Mouse (Mus musculus) adrenal gland, postnatal 25 days (tissue): ENCODE data around the gene Hacl1. TPM values are rescaled to one million over a fixed set of nuclear protein-coding genes. Genes with fewer than 3 reads are reported as not detected.
"Not testable (repeated sequence)": the region's sequence is repeated elsewhere in the genome, so short reads cannot be mapped to it uniquely, and the experiment has no call there.

ENCODE experiments used
- DNase-seq: peaks from one replicate; pipeline ENCODE4 v3.0.0; 2021; ENCODE audit warnings: mixed read lengths
- total RNA-seq: library from RNA; stranded (reverse); gene quantifications from 2 replicates; pipeline ENCODE4 v1.2.3, GENCODE M21; 2021

Gene Hacl1
- total RNA-seq, 1 experiment from 2014 or later, result 69.0 TPM

DNA sequence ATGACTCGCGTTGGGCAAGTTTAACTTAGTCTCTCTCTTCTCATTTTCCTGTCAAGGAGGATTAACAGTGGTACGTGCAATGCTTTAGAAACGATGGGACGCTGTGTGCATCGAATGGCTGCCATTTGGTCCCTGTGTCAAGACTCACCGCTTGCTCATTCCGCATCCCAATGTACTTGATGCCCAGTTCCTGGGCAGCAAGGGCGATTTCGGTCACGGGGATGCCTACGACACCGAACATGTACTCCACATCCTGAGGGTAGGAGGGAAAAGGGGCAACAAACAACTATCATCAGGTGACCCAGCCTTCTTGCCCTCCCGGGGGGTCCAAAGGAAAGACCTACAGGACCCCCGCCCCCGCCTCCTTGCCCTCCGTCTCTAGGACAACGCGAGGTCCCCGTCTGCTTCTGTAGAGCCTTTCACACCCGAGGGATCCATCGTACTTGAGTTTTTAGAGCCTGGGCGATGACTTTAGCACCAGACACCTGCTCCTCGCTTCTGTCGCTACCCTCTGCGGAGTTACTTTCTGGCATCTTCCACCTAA is 668 bp downstream of the Hacl1 start, which contains the start of gene Gm49387:
TSS of gene Gm49387 (minus strand) at position 533 of the 544 bp plus-strand sequence.
- DNase-seq, result no peak

DNA sequence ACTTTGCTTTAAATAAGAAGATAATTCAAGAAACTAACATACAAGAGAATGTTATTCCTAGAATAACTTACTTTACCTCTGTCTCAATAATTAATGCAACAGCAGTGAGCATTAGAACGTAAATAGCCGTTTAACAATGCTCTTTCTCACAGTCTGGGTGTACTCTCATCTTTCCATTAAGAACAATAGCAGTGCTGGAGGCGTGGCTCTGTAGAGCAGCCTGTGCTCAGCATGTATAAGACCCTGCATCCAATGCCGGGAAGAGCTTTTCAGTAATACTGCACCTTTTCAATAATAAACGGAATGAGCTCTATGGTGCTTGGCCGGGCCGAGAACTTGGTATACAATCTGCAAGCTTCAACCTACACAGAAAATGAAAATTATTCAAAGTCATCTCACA is 10.4 kb downstream of the Hacl1 start:
- DNase-seq, result no peak

GRCm38 (mm10) chr14:31622748-31623147 is 18.3 kb downstream of the Hacl1 start:
- DNase-seq, result no peak

- DNase-seq, result no peak
Observed at GRCm38 (mm10) chr14:31620591-31621223, 20.4 kb downstream of the Hacl1 start.

DNA sequence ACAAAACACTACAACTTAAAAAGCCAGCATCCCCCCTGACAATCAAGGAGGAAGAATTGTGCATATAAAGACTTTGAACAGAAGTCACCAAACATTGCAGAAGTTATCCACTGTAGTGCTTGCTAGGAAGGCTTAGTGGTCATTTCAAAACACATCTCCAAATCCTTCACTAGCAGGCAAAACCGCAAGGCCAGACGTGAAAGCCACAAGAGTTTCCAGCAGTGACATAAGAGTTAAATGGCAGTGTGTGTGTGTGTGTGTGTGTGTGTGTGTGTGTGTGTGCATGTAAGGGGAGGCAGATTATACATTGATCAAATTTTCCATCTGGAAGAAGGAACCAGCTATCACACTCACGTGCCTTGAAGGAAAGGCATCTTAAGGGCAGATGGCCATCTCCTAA is 23.1 kb downstream of the Hacl1 start:
- no peak for DNase-seq

GRCm38 (mm10) chr14:31617204-31617603 is 23.9 kb downstream of the Hacl1 start:
- no peak for DNase-seq

DNA sequence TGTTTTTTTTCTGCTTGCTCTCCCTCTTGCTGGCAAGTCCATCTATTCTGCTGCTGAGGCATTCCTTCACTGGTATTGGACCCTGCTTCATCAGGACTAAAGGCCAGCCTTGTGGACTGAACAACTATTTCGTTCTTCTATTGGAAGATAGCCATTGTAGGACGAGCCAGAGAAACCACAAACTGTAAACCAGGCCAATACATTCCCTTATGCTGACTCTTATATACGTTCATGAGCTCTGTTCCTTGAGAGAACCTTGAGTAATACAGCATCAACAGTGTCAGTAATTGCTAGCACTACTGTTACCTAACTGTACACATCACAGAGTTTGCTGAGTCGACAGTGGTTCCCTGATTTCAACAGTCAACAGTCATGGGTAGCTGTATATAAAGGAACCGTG is 27.4 kb downstream of the Hacl1 start:
- DNase-seq, result no peak

DNA sequence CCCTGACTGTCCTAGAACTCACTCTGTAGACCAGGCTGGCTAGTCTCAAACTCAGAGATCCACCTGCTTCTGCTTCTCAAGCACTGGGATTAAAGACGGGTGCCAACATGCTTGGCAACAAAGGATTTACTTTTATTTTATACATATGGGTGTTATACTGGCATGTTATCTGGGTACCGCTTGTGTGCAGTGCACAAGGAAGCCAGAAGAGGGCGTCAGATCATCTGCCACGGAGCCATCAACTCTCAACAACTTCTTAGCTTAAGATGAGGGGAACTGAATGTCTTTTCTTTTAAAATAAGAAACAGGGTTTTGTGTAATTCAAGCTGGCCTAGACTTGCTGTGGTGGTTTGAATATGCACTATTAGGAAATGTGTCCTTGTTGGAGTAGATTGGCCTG is 29.1 kb downstream of the Hacl1 start:
- no peak for DNase-seq

- DNase-seq, result no peak
Observed at GRCm38 (mm10) chr14:31605514-31605913, 35.6 kb downstream of the Hacl1 start.

DNA sequence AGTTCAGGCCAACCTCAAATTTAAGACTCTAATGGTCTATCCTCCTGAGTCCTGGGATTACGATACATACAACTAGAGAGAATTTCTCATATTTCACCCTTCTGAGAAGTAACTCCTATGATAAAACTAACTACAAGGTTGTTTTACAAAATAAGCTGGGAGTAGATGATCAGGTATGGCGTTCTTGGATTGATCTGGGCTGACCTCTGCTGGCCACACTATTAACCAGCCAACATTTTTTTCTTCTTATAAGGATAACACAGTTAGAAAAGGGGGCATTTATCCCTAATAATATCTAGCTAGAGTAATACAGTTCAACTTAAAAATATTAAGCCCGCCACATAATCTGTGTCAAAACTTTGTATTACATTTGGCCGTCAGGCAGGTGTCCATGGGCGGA is 36.2 kb downstream of the Hacl1 start:
- no peak for DNase-seq

DNA sequence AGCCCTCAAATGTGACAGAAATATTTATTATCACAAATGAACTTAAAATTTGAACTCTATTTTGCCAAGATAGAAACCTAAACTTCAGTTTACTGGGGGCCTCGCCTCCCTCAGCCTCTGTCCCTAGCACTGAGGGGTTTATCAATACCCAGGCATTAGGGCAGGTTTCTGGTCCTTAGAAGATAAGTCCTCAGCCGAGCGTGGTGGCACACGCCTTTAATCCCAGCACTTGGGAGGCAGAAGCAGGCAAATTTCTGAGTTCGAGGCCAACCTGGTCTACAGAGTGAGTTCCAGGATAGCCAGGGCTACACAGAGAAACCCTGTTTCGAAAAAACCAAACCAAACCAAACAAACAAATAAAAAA is 38.5 kb downstream of the Hacl1 start:
- DNase-seq, result not testable (repeated sequence)

DNA sequence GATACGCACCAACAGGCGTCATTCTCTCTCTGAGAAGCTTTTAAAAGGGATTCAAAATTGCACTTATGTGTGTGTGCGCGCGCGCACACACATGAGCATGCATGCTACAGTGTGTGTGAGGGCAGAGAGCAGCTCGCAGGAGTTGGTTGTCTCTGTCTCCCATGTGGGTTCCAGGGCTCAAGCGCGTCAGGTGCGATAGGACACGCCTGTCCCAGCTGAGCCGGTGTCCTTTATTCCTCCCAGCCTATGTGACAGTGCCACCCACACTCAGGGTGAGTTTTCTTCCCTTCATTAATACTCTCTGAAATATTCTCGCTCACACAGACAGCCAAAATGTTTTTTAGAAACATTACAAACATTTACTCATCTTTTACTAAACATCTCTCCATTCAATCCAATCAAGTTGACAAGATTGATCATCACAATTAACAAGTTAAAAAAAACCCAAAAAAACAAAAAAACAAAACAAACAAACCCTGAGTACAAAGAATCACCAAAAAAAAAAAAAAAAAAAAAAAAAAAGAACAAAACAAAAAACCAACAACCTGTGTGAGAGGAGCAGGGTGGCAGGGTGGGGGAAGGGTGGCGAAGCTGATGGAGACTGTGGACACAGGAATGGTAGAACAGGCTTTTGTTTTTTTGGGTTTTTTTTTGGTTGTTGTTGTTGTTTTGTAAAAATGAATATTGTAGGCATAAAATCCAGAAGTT is 39.0 kb downstream of the Hacl1 start:
- no peak for DNase-seq

DNA sequence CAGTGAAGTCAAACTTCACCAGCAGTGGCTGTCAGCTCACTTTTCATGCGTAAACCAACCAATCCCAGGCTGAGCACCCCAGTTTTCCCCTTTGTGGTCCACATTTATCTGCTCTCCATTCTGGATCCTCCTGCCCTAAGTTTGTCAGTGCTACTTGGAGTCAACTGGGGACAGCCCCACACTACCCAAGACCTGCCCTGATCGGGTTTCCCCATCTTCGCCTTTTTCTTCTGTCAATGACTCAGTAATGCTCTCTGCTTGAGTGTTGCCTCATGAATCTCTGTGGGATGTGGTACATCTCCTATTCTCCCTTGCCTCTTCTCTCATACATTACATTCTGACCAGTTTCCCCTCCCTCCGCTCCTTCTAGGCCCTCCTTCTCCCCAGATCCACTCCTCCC is 43.6 kb downstream of the Hacl1 start:
- no peak for DNase-seq

DNA sequence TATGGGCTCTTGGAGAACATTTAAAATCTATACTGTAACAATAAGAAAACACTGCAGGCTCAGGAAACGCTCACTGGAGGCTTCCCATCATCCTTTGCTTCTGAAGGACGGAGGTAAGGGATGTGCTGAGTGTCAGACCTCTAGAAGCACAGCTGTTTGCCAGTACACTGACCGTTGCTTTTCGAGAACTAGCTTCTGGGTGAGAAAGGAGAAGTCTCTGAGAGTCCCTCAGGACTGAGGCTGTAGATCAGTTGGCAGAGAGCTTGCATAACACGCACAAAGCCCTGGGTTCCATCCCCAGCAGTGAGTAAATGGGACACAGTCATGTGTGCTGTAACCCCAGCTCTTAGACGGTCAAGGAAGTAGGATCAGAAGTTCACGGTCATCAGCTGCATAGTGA is 44.7 kb downstream of the Hacl1 start:
- DNase-seq, result no peak

DNA sequence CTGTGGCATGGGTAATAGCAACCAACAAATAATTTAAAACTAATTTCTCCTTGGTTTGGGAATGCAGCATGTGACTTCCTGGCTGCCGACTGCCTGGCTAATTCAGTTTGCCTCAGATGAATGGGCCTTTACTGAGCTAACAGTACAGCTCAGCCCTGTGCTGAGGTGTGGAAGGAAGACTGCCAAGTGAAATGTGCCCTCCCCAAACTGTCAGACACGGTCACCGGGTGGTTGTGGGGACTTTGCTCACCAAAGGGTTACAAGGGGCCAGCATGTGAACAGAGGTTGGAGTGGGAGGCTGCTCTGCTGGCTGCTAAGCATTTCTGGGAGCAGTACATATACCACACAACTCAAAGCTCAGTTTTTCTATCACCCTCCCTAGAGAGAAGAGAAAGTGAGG is 46.4 kb downstream of the Hacl1 start:
- no peak for DNase-seq

DNA sequence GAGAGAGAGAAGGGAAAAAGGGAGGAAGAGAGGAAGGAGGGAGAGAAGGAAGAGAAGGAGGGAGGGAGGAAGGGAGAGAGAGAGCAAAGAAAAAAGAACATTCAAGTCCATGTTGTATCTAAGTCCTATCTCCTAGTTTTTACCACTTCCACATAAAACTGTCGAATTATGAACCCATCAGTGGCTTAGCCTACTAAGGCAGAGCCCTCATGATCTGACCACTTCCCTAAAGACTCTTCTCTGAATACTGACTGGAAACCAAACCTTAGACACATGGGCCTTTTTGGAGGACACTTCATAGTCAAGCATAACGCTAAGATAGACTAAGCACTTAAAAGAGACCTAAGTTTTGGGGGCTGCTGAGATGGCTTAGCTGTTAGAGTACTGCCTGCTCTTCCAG is 48.0 kb downstream of the Hacl1 start:
- no peak for DNase-seq

GRCm38 (mm10) chr14:31591243-31591642 is 49.8 kb downstream of the Hacl1 start, which contains the start of gene Colq:
TSS of gene Colq (minus strand) at chr14:31591343.
- DNase-seq, result no peak

DNA sequence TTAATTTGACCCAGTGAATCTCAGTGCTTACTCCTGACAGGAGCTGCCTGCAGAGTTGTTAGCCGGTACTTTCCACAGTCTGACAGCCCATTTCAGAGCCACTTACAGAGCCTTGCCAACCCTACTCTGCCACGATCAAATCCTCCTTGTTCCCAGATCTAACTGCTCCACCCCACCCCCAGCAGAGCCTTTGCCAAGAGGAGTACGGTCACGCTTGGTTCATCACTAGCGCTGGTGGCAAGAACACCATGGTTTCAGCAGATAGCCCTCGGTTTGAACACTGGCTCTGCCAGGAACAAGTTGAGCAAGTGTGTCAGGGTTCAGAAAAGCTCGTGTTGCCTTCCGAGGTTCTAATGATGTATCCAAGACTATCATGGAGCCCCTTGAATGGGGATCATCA is 54.6 kb downstream of the Hacl1 start:
- DNase-seq, result no peak

DNA sequence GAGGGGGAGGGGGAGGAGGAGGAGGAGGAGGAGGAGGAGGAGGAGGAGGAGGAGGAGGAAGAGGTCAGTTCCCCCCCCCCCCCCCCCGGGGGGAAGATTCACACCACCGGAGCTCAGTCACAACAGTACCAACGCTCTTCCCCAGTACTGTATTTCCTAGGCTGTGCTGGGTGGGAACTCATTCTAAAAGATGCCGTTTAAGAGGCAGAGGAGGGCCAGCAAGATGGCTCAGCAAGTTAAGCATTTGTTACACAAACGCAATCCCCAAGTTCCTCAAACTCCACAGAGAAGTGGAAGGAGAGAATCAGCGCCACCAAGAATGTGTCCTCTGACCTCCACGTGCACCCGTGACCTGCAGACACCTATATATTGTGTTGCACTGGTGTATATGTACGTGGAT is 58.0 kb downstream of the Hacl1 start:
- DNase-seq, result no peak

DNA sequence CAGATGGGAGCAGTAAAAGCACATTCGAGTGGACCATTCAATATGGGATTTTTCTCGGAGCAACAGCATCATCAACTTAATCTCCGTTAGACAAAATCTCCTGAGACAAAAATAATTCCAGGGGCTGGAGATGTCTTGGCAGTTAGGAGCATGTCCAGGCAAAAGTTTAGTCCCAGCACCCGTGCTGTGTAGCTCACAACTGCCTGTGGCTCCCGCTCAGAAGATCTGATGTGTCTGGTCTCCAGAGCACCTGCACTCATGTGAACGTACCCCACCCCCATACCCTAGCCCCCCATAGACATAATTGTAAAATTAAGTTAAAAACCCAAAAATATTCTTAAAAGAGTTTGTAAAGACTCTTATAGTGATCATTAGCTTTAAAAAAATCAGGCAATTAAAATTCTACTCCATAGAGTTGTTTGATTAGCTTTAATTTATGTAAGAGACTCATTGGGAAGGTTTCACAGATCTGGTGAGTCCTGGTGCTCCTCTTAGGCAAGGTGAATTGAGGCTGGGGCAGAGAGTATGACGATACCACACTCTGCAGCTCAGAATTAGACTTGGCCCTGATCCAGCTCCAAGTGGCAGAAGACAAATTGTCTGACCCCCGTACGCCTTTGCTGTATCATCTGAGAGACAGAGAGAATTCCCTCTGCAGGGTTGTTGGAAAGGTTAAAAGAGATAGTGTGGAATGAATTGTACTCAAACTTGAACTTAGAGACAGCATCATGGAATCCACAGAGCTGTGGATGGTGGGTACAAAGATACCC is 62.9 kb downstream of the Hacl1 start:
- no peak for DNase-seq

DNA sequence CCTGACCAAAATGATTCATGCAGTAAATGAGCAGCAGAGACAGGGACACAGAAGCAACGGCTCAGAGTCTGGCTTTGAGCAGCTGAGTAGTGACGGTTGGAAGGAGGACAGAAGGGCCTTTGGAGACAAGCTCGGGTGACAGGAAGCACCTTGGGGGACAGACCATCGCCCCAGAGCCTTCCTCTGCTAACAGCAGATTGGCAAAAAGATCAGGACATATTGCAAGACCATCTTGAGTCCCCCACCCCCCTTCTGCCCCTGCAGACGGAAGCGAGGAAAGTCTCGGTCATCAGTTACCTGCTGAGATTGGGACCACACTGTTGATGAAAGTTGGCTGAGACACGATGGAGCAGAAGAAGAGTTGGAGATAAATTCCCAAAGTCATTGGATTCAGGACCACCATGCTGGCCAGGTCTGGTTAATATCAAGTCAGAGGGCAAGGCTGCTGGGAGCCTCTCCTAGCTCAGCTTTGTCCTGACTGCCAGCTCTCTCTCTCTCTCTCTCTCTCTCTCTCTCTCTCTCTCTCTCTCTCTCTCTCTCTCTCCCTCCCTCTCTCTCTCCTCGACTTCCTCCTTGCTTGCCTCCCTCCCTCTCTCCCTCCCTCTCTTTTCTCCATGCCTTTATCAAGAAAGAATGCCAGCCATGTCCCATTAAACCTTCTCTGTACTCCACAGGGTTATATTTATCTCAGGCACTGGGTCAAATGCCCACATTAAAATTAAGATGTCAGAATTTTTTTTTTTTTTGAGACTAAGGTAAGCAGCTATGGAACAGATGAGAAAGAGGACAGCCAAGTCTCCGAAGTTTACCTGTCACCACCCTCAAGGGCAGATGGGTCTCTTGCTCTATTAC is 64.0 kb downstream of the Hacl1 start:
- DNase-seq, result no peak

DNA sequence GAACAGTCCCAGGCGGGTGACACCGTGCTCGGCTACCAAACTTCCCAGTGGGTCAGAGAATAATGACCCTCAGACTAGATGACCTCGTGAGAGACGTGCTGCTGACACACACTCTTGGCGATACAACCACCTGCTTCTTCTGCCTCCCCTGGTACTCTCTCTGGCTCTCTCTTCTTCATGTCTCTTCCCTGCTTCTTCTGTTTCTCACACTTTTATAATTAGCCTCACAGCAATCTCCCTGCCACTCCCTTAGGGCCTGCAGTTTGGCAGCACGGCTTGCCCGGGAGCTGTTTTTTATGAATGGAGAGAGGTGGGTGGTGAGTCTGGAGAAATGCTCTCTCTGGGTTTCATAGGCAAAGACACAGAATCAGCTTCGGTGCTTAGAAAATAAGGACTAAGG is 65.2 kb downstream of the Hacl1 start:
- no peak for DNase-seq
